Mouse (Mus musculus): ENCODE measurements around the gene Map1a.

Gene Map1a

DNA sequence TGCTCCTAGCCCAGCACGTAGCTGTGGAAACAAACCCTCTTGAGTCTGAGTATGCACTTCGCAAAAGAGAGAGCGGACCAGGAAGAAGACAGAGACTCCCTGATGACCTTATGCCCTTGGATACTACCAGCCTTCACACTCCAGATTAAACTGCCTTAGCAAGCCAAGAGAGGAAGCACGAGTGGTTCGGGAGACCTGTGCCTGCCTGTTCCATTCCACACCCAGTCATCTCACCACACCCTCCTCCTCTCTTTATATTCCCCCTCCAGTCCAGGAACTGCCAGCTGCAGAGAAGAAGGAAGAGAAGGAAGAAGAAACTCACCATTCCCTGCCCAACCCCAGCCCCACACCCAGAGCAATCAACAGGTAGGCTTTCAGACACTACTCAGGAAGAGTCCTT lies 68.1 kb downstream of the Map1a start, which contains the start of gene Ckmt1:
TSS of gene Ckmt1 (plus strand) at position 221 of the 400 bp plus-strand sequence.
- TF ChIP-seq GATA4 (IDR thresholded peaks at IDR 0.05; ENCODE audit: insufficient replicate concordance, low read length): no peak

DNA sequence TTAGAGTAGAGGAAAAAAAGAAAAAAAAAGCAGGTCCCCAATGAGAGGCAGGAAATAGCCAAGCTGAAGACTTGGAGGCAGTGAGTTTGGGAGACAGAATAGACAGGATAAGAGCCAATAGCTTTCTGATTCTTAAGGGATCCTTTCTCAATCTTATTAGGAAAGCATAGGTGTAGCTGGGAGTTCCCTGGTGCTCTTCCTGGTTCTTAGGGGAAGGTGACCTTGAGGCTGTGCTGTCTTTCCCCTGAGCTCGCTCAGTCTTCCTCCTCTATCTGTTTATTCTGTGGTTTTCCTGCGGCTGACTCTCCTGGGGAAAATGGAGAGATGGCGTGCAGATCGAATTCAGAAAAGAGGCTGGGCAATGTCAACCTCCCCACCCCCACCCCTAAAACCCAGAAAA lies 68.6 kb downstream of the Map1a start:
- TF ChIP-seq GATA4 (IDR thresholded peaks at IDR 0.05; ENCODE audit: insufficient replicate concordance, low read length): no peak

DNA sequence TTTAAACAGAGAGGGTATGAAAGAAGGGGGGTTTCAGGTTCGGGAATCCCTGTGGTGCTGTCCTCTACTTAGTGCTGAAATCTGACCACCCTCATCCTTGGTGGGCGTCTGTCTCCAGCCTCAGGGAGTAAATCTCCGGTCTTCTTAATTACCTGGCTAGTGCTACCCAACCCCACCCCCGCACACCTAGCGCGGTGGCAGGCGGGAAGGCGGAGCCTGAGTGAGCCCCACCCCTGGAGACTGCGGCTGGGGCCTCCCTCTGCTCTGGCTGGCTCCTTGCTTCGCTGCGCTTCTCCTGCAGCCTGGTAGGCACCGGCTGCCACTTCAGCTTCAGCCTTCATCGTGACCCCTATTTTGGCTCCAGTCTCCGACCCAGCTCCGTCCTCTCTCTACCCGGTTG lies 69.0 kb downstream of the Map1a start:
- no peak for TF ChIP-seq GATA4 (IDR thresholded peaks at IDR 0.05; ENCODE audit: insufficient replicate concordance, low read length)

DNA sequence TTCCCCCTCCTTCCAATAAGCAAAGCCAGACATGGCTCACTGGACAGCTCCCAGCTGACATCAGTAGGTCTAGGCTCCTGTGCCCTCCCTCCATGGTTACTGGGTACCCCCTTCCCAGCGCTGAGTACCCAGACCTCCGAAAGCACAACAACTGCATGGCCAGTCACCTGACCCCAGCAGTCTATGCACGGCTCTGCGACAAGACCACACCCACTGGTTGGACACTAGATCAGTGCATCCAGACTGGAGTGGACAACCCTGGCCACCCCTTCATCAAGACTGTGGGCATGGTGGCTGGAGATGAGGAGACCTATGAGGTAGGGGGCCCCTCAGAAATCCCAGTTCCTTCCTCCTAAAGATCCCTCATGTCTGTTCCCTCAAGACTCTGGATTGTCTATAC lies 70.1 kb downstream of the Map1a start:
- no peak for TF ChIP-seq GATA4 (IDR thresholded peaks at IDR 0.05; ENCODE audit: insufficient replicate concordance, low read length)

All from liver, adult (tissue).